Mouse (Mus musculus) right cerebral cortex, adult 18-20 months (tissue): ENCODE measurements around the gene Trim66.
A peak's percentile ranks its signal among the peaks of the same experiment; 100 is the strongest.

Experiments used
- DNase-seq: peaks from one replicate; pipeline ENCODE4 v3.0.0; 2022; ENCODE audit warnings: mixed read lengths

The Trim66 gene

DNA sequence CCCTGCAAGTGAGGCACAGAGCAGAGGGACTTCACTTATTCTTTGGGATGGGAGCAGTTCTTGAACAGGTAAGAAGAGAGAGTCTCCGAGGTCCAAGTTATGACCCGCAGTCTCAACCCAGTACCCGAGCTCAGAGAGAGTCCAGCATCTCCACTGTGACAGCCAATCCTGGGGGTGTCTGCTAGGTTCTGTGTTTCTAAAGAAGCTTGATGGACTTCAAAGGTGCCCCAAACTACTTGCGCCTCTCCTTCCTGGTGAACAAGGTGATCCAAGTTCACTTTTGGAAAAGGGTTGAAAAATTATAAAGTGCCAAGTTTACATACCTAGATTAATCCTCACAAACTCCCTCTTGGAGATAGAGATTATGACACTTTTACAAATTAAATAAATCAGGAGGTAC is at the start of gene Trim66:
Gene Trim66, minus strand, starts transcription at position 101 of the 400 bp plus-strand sequence.
- no peak for DNase-seq

DNA sequence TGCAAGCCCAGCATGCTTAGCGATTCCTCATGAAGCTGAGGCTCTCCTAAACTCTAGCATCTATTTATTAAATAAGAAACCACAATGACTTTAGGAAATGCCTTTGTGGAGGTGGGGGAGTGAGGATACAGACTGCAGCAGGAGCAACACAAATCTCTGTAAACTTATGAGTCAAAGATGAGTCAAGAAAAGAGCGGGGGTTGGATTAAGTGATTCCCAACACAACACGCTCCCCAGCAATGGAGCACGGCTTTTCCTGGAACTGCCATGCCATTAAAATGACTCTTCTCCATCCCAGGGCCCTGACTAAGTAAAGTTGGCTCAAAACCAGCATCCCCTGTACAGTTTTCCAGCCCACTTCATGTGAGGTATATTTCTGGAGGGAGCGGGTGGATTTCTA is 38.8 kb upstream of the Trim66 start:
- DNase-seq: no peak

DNA sequence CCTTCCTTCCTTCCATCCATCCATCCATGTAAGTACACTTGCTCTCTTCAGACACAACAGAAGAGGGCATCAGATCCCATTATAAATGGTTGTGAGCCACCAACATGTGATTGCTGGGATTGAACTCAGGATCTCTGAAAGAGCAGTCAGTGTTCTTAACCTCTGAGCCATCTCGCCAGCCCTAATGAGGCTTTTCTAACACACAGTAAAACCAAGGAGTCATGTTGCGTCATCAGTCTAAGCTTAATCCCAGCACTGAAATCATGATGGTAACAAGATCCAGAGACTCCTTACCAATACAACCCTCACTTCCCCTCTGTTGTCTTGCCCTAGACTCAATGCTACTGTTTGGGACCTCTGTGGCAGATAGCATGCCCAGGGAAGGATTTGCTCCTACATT is 38.3 kb upstream of the Trim66 start:
- DNase-seq: no peak

DNA sequence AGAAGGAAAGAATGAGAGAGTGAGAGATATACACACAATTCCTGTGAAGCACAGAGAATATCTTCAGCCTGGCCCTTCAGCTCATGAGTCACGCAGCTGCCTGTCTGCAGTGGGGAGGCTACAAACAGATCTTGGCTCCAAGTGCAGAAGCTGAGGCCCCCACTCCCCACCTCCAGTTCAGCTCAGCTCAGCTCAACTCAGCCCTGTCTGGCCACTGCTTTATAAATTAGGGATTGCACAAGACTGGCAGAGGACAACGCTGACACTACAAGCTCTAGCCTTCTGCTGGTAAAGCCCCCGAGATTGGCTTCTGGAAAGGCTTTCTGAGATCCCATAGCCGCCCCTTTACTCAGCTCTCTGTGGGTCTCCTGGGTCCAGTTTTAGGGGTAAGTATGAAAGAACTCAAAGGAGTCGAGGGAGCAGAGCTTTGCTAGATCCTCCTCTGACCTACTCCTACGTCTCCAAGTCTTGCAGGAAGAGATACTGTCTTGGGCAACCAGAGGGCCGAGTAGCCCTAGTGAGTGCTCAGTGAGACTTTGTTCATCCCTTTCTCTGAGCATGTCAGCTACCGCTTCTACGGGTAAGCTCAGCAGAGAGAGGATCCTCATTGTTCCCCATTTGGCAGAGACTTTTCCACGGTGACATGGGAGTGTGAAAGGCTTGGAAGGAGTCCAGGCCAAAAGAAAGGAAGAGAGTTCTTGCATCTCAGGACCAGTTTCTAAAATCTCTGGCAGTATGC is 37.5 kb upstream of the Trim66 start:
- no peak for DNase-seq

DNA sequence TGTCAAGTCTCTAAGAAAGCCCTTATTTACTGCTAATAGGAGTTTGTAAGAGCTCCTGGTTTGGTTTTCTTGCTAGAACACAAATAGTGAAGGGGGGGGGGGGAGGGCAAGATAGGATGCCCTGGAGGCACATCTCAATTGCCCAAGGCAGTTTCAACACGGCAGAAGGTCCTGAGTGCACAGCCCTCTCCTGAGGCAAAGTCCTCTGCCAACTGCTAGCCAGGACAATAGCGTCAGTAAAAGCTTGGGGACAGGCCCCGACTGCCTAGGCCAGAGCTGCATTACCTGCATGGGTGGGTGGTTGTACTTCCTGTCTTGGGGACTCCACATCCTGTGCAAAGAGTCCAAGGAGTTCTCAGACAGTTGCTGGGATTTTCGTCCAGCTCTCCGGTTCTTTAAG is 36.9 kb upstream of the Trim66 start:
- no peak for DNase-seq

DNA sequence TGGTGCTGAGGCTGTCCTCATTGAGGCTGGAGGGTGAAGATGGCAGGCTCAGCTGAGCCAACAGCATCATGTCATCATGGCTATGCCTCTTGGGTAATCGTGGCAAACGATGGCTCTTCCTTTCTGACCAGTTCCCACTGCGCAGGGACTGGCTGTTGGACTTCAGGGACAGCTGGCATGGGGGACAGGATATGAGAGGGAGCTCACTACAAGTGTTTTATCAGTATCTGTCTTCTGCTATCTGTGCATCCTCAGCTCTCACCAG is 34.4 kb upstream of the Trim66 start:
- no peak for DNase-seq

DNA sequence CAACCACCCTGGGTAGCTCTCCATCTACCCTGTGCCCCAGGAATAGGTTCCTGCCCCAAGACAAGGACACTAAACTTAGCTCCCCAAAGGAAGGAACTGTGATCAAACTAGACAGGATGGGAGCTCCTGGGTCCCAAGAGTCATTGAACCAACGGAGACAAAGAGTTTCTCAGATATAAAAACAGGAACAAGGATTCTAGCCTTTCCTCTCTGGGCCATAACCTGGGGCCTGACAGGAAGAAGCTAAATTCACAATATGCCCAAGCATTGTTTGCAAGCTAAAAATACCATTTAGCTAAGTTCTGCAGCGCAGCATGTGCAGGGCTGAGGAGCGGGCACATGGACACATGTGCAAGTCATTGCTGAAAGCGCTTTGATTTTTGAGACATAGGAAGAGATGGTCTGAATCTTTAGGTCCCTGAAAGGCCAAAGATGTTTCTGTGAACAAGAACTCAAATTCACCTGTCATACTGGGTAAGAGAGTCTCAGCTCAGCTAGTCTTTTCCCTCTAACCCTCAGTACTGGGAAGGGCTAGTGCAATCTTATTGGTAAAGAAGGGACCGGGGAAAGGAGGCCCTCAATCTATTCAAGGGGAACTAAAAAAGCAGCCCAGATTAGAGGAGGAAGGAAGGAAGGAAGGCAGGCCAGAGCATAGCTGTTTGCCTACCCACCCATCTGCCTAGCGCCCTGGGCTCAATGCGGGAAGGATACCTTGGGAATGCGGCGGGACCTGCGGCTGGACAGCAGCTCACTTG is 33.9 kb upstream of the Trim66 start:
- DNase-seq: no peak

DNA sequence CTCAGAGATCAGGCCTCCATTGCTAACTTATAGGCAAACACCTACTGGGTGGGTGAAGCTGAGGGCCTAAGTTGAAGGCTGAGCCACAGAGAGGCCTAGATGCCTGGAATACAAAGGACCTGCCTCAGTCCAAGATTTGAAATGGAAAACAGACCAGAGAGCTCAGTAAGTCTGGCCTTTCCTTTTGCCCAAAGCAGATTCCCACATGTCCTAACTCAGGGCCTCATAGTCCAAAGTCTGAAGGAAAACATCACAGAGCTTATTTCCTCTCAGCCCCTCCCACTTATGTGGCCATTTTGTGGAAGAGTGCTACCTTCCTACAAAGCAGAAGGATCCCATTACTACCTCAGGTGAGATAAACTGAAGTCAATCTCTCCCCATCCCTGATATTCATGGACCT is 33.0 kb upstream of the Trim66 start:
- DNase-seq: no peak

DNA sequence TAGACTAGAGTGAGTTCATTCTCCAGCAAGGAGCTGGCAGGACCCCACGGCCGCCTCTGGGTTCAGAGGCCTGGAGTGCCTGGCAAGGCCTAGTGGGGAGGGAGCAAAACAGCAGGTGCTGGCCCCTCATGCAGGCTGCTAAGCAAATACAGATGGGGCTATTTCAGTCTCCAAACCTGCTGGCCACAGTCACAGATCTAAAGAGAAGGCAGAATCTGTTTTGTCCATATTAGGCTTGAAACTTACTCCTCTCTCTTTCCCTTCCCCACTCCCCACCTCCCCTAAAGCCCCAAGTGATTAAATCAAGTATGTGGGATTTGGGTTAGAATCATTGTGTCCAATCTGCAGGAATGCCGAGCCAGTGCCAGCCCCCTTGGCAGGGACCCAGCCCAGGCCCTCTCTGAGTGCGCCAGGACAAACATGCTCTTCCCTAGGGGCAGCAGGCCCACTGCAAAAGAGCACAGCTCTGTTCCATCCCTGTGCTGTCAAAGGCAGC is 28.6 kb upstream of the Trim66 start:
- DNase-seq: no peak

DNA sequence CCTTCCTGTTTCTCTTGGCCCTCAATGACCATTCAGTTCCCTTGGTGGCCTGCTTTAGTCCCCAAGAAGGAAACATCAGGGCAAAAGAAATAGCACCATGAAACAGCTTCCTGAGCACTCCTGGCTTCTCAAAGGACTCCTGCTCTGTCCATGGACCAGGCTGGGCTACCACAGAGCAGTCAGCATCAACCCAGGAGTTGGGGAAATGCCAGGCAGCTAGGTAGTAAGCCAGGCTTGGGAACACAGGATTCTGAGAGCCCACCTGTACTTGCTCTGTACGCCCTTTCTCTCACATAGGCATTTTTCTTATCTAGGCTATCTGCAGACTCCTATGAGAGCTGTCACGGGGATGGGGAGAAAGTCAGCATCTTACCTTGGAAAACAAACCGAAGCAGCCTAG is 27.0 kb upstream of the Trim66 start:
- DNase-seq: no peak

DNA sequence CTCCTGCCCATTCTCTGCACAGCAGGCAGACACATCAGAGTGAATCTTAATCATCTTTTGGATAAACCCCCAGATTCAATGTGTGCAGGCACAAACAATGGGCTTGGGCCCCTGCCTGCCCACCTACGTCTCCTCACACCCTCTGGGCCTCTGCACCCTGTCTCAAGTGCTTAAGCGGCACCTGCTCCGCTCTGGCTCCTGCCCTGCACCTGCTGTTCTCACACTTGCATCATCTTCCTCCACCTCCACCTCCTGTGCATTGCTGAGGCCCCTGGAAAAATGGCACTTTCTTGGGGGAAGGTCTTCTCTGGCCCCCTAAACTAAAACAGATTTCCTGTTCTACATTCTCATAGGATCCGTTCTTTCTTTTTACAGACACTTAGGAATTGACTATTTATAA is 26.0 kb upstream of the Trim66 start:
- DNase-seq: no peak

DNA sequence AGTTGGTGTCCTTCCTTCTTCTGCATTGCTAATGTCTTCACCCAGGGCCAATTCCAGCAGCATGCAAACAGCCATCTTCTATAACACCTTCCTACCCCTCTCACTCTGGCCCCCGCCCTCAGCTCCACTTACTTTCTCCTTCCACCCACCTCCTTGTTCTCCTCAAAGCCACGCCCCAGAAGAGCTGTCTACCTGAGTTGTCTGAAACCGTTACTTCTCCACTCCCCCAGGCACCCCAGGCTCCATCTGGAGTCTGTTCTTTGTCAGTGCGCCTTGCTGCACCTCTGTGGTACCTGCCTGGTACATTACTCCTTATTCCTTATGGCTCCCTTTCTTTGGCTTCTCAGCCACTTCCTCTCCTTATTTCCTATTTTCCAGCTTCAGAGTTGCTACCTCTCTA is 25.2 kb upstream of the Trim66 start:
- DNase-seq: no peak

DNA sequence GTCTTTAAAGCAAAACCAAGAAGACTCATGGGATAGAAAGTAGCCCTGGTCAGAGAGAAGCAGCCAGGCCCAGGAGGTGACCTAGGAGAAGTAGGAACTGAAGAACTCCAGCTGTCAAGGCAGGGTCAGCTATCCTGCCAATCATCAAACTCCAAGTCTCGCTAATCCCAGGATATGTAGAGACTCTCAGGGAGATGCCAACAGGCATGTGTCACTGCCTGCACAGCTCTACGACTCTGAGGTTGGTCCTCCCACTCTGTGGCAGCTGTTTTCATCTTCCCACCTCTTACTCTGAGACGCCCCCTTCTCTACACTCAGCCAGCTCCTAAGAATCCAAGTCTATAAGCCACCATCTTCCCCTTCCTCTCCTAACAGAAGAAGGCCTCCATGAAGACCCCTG is 24.8 kb upstream of the Trim66 start:
- peak; percentile 59 for DNase-seq

DNA sequence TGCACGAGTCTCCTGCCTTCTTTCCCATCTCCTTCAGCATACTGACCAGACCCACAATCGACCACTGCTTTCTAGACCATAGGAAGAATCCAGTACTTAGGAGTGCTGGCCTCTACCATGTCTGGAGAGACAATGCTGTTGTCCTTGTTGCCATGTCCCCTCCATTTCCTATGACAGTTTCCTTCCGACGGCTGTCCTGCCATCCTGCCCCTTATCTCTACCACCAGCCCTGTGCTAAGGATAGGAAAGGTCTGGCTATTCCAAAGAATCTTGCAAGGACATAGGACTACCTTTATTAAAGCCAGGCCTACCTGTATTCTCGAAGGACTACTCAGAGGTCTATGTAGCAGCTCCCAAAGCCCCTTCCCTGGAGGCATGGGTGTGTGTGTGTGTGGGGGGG is 23.6 kb upstream of the Trim66 start:
- DNase-seq: no peak

DNA sequence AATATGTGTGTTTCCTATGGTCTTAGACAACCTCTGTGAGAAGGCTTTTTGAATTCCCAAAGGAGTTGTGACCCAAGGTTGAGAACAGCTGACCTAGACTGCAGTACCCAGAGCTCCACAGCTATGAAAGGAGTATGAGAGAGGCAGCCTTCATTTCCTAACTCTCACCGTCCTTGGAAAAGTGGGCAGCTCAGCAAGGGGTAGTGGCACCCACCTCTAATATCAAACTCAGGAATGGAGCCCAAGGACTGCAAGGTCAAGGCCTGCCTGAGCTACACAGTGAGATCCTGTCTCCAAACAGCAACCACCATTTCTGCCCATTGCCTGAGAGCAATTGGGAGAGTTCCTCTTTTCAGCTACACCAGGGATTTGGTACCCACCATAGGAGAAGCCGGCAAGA is 21.8 kb upstream of the Trim66 start:
- DNase-seq: no peak

DNA sequence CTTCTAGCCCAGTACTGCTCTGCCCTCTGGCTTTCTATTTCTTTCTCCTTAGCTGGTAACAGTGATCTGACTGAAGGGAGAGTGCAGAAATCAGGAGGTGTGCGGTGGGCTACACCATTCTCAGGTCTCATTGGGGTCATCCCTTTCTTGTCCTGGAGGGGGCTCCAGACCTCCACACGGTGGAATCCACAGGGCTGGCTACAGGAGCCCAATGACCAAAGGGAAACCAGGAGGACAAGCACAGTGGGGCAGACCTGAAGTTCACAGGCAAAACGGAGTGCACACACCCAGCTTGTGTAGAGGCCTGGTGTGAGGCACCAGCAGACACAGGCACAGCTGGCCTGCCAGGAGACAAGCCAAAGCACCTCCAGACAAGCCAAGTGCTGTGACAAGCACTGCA is 20.4 kb upstream of the Trim66 start:
- DNase-seq: no peak

DNA sequence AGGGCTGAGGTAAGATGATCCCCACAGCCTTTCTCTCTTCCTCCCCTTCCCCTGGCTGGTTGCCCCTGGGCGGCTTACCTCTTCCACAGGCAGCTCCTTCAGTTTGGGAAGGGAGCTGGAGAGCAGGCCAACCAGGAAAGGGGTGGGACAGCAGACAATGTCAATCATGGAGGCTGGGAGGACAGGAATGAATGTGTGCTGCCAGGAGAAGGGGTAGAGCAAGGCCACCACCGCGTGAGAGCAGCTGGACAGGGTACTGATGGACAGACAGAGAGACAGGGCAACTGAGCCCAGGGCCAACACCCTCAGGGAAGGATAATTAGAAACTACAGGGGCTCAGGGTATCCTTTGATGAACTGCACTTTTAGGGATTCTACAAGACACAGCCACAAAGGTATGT is 19.6 kb upstream of the Trim66 start:
- DNase-seq: no peak

DNA sequence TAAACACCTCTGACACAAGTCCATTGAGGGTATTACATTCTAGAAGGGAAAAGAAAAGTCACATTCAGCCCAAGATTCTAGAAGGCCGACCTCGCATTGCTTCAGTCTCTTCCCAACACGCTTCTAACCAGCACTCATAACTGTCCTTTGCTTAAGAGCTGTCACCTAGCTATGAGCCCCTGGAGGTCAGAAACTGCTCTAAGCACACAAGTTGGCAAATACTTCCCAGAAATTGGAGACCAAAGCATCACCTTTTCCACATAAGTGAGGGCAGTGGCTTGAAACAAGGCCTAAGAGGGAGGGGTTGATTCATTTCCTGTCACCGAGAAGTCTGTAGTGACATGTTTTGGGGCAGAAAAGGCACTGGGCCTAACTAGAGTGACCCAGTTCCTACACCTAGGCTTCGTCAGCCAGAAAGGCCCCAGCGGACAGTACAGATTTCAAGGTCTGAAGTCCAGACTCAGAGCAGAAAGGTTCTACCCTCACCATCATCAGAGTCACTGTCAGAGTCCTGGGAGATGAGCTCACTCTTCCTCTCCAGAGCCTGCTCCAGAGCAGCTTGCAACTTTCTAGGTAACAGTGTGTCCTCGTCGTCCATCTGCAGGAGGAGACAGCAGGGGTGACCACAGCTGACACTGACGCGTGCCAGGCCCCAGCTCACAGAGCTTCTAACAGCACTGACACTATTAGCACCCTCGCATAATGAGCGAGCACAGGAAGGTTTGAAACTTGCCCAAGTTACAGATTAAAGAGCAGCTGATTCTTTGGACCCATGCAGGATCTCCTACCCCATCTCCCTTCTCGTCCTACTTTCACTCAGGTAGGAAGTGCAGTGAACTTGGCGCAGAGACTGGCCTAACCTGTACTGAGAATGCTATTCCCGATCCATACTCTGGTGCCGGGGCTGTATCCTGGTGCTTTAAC is 18.1 kb upstream of the Trim66 start:
- no peak for DNase-seq

DNA sequence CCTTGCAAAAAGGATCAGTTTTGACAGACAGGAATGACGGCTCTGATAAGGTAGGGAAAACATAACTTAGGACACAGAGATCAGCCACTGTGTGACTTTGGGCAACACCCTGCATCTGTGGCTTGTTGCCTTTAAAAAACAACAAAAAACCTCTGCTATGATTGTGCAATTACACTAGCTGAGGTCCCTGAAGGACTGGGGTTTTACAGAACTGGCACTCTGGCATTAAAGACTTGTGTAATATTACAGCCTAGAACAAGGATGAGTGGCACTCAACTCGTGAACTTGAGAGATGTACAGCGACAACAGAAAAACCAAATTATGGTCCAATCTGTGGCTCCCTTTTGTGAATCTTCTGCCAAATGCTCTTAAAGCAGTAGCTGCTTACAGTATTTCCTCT is 16.8 kb upstream of the Trim66 start:
- no peak for DNase-seq

DNA sequence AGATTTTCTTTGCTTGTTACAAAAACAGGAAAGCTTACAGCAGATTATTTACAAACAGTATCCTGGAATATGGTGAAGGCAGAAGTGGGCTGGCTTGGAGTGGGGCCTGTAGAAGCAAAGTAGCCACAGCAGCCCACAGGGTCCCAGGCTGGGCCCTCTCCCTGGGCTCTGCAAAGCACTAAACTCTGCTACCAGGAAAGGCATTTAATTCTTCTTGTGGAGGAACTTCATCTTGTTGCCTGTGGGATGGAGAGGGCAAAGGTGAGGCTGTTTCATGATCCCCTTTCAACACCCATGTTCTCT is 16.5 kb upstream of the Trim66 start:
- DNase-seq: no peak

DNA sequence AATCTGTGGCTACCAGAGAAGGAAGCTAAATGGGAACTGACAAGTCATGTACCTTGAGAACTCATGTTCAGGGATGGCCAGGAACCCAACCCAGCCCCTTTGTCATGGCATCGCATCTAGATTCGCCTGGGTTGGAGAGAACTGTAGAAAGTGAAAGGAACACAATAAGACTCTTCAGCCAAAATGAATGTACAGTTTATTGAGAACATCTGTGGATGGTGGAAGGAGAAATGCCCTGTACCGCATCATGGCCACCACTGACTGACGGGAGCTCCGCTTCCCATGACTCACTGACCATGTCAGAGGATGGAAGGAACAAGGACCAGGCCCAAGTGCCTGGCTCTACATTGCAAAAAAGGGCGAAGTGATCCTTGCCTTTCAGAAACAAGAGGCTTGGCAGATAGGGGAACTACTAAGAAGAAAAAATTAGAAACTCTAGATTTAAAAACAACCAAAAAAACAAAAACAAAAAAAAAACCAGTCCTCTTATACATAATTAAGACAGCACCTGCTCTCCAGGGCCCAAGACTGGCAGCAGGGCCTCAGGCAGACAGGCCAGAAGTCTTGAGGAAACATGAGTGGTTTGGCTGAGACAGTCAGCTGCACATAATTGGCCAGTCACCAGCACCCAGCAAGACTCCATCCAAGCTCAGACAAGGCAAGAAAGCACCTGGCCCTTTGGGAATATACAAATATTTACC is 16.0 kb upstream of the Trim66 start:
- DNase-seq: no peak

DNA sequence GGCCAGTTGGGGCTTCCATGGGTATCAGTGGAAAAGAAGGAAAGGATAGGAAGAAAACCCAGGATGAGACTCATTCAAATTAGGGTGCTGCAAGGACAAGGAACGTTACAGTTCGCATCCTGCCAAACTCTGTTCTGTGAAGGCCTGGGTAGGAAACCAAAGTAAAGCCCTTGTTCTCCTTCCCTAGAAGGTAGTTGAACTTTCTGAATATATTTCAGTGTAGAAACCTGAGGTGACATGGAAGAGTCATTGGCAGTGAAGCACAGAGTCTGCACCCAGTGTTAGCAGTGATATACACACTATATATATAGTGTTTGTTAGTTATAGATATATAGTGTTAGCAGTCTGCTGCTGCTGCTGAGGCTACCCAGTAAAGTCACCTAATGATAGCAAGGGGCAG is 15.4 kb upstream of the Trim66 start:
- DNase-seq: no peak

DNA sequence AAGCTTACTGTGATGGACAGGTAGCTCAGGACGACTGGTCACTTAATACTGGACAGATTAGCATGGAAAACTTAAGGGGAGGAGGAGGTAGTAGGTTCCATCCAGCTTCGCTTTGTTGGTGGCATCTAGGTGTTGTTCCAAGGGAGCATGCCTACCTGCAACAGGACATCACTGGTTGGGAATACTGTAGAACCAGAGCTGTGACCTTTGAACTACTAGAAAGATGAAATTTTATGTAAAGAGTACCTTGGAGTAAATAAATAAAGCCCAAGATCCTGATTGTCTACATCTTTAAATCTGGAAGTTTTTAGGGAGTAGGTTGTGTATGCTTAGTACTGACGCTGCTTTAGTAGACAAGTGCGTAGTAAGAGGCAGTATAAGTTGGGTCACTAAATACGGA is 14.2 kb upstream of the Trim66 start:
- no peak for DNase-seq
